Mouse (Mus musculus): ENCODE data around the gene Rhbdl1.

Gene Rhbdl1

GRCm38 (mm10) chr17:25837076-25837410, at the start of gene Rhbdl1:
Gene Rhbdl1 (minus strand): TSS chr17:25837295.
- DNase-seq = peak; percentile 77

- no peak for DNase-seq
Observed at GRCm38 (mm10) chr17:25886806-25887205, 49.7 kb upstream of the Rhbdl1 start.

- DNase-seq = peak; percentile 43
Observed at GRCm38 (mm10) chr17:25885636-25886035, 48.5 kb upstream of the Rhbdl1 start.

GRCm38 (mm10) chr17:25883824-25884223, 46.7 kb upstream of the Rhbdl1 start:
- no peak for DNase-seq

GRCm38 (mm10) chr17:25883268-25883667, 46.2 kb upstream of the Rhbdl1 start:
- DNase-seq = no peak

- peak; percentile 18 for DNase-seq
Observed at GRCm38 (mm10) chr17:25882306-25882705, 45.2 kb upstream of the Rhbdl1 start.

- peak; percentile 27 for DNase-seq
Observed at GRCm38 (mm10) chr17:25881691-25882090, 44.6 kb upstream of the Rhbdl1 start.

GRCm38 (mm10) chr17:25880913-25881641, 44.0 kb upstream of the Rhbdl1 start:
- DNase-seq = peak; percentile 53

GRCm38 (mm10) chr17:25880196-25880910, 43.3 kb upstream of the Rhbdl1 start, which contains the start of gene Wfikkn1:
Gene Wfikkn1 (minus strand): TSS chr17:25880858.
- peak; percentile 31 for DNase-seq

GRCm38 (mm10) chr17:25879750-25880149, 42.7 kb upstream of the Rhbdl1 start:
- peak; percentile 24 for DNase-seq

GRCm38 (mm10) chr17:25879261-25879660, 42.2 kb upstream of the Rhbdl1 start:
- peak; percentile 91 for DNase-seq

GRCm38 (mm10) chr17:25878611-25879180, 41.6 kb upstream of the Rhbdl1 start:
- DNase-seq = peak; percentile 20

GRCm38 (mm10) chr17:25877741-25878610, 40.9 kb upstream of the Rhbdl1 start:
- DNase-seq = peak; percentile 28

GRCm38 (mm10) chr17:25877025-25877424, 39.9 kb upstream of the Rhbdl1 start:
- DNase-seq = peak; percentile 17

- DNase-seq = peak; percentile 90
Observed at GRCm38 (mm10) chr17:25876347-25876915, 39.3 kb upstream of the Rhbdl1 start.

GRCm38 (mm10) chr17:25875171-25876136, 38.4 kb upstream of the Rhbdl1 start:
- peak; percentile 92 for DNase-seq

GRCm38 (mm10) chr17:25874721-25875170, 37.7 kb upstream of the Rhbdl1 start, which contains the start of gene Mettl26:
Gene Mettl26 (plus strand): TSS chr17:25875074.
- DNase-seq = peak; percentile 94

GRCm38 (mm10) chr17:25874148-25874720, 37.1 kb upstream of the Rhbdl1 start:
- peak; percentile 81 for DNase-seq

GRCm38 (mm10) chr17:25873405-25874147, 36.5 kb upstream of the Rhbdl1 start:
- no peak for DNase-seq

GRCm38 (mm10) chr17:25872676-25873075, 35.6 kb upstream of the Rhbdl1 start:
- peak; percentile 86 for DNase-seq

Data from kidney, adult 9 months (tissue).